Mouse (Mus musculus): ENCODE measurements at regions not wholly inside any gene's neighbourhood (a gene's known extent, or its start where the extent isn't known, plus 50 kb on each side); places are given as distances from the start of the nearest gene placed in this dataset.
"Not testable (repeated sequence)": the region's sequence is repeated elsewhere in the genome, so short reads cannot be mapped to it uniquely, and the experiment has no call there.

- no peak for TF ChIP-seq CTCF (IDR thresholded peaks at IDR 0.05)
- H3K27me3 ChIP-seq: no peaks in the 10 kb centered on the region
- CTCF ChIA-PET: no interaction called here
- DNase-seq (ENCODE audit: low read depth, low spot score): no peak
- POLR2A ChIA-PET: no interaction called here
- in situ Hi-C loops (cut with MboI; ENCODE audit: low pct_unique_long_range_greater_than_20kb): no loop called here
- no peak for ATAC-seq
Observed at GRCm38 (mm10) chr7:70281381-70281750, 85.2 kb downstream of the Nr2f2 start.

- DNase-seq (ENCODE audit: low read depth, low spot score): no peak
- CTCF ChIA-PET: no interaction called here
- in situ Hi-C loops (cut with MboI; ENCODE audit: low pct_unique_long_range_greater_than_20kb): no loop called here
- no peak for ATAC-seq
- TF ChIP-seq CTCF (IDR thresholded peaks at IDR 0.05): no peak
- POLR2A ChIA-PET: no interaction called here
- H3K27me3 ChIP-seq: no peaks in the 10 kb centered on the region
Observed at GRCm38 (mm10) chr7:70280643-70281380, 85.7 kb downstream of the Nr2f2 start.

DNA sequence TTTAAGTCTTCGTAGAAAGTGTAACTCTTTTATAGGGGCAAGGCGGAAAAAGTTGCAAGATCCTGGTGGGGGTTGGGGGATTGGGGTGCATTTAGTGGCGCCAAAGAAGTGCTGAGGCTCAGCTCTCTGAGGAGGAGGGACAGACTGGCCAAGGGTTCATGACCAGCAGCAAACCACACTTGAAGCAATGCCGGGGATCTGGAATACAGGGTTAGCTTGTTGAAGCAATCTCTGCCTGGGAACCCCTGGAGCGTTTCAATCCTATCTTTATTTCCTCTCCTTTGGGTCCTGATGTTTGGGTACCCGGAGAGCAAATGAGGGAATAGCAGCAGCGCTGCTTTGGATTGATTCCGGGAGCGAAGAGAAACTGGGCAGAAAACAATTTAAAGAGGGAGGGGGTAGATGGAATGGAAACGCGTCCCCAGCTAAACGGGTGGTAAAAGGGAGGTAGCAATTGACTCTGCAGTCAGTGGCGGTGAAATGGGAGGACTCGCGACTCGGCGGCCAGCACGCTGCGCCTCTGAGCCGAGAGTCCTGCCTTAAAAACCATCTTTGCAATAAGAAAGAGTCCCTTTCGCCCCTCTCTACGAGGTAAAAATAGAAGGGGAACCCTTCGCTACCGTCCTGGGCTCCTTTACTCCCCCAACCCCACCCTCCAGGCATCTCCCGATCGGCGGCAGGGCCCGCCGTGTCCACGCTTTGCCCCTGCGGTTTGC is 86.5 kb downstream of the Nr2f2 start:
- no peaks in the 10 kb centered on the region for H3K27me3 ChIP-seq
- DNase-seq (ENCODE audit: low read depth, low spot score) (no peak), ATAC-seq (no peak)
- POLR2A ChIA-PET: no interaction called here
- in situ Hi-C loops (cut with MboI; ENCODE audit: low pct_unique_long_range_greater_than_20kb): no loop called here
- CTCF ChIA-PET: no interaction called here
- no peak for TF ChIP-seq CTCF (IDR thresholded peaks at IDR 0.05)

DNA sequence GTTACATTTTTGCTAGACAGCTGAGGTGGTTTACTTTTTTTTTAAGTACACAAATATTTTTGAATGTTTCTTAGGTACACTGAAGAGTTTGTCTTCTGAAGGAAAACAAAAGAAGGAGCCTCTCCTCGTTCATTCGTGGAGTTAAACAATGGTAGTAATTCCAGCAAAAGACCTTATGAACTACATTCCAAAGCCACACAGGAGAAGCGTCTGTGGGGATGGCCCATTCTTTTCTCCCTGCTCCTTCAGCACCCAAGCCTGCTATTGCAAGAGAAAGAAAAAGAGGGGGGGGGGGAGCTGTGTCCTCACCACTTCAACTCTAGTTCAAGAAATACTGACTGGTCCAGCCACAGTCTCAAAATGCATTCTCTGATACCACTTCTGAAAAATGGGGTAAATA is 87.4 kb downstream of the Nr2f2 start:
- ATAC-seq: no peak
- no peak for DNase-seq (ENCODE audit: low read depth, low spot score)
- ChIA-PET POLR2A (no interaction called here), CTCF (no interaction called here)
- no peak for TF ChIP-seq CTCF (IDR thresholded peaks at IDR 0.05)
- in situ Hi-C loops (cut with MboI; ENCODE audit: low pct_unique_long_range_greater_than_20kb): no loop called here
- no peaks in the 10 kb centered on the region for H3K27me3 ChIP-seq

DNA sequence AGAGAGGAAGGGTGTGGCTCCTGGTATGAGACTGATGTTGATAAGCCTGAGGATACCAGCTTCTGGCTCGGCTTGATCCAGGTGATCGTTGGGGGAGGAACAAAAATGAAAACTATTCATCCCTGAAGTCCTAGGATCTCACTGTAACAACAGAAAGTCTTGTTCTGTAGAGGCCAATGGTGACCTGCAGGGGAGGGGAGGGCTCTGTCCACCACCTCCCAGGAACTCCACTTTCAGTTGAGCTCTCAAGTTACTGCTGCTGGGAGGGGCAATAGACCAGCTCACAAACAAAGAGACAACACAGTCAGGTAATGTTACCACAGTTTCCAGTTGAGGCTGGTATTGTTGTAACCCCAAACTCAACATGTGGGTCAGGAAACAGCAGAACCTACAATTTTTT is 90.5 kb downstream of the Nr2f2 start:
- CTCF ChIA-PET: interaction anchor here (1.7 kb wide), 1 partner anchor 10 kb away, joined by 5 read pairs; no protein-coding TSS in a partner anchor
- POLR2A ChIA-PET: no interaction called here
- ATAC-seq (no peak), DNase-seq (ENCODE audit: low read depth, low spot score) (no peak)
- in situ Hi-C loops (cut with MboI; ENCODE audit: low pct_unique_long_range_greater_than_20kb): no loop called here
- TF ChIP-seq CTCF (IDR thresholded peaks at IDR 0.05): no peak
- H3K27me3 ChIP-seq: no peaks in the 10 kb centered on the region

- CTCF ChIA-PET: interaction anchor here (1.3 to 1.6 kb wide), 2 partner anchors 9 to 152 kb away, joined by 3 to 6 read pairs; no protein-coding TSS in a partner anchor
- DNase-seq (ENCODE audit: low read depth, low spot score) (no peak), ATAC-seq (no peak)
- TF ChIP-seq CTCF (IDR thresholded peaks at IDR 0.05): no peak
- in situ Hi-C loops (cut with MboI; ENCODE audit: low pct_unique_long_range_greater_than_20kb): no loop called here
- POLR2A ChIA-PET: interaction anchor here (0.7 kb wide), 1 partner anchor 478 kb away, joined by 3 read pairs; no protein-coding TSS in a partner anchor
- no peaks in the 10 kb centered on the region for H3K27me3 ChIP-seq
Observed at GRCm38 (mm10) chr7:70274312-70274711, 92.2 kb downstream of the Nr2f2 start.

GRCm38 (mm10) chr7:70267075-70267474 is 99.5 kb downstream of the Nr2f2 start:
- in situ Hi-C loops (cut with MboI; ENCODE audit: low pct_unique_long_range_greater_than_20kb): no loop called here
- ChIA-PET CTCF (no interaction called here), POLR2A (interaction anchor here (1.0 kb wide), 1 partner anchor 11 kb away, joined by 3 read pairs; no protein-coding TSS in a partner anchor)
- no peak for TF ChIP-seq CTCF (IDR thresholded peaks at IDR 0.05)
- H3K27me3 ChIP-seq: no peaks in the 10 kb centered on the region
- peak; percentile 98 for DNase-seq (ENCODE audit: low read depth, low spot score)
- peak; percentile 100 for ATAC-seq

DNA sequence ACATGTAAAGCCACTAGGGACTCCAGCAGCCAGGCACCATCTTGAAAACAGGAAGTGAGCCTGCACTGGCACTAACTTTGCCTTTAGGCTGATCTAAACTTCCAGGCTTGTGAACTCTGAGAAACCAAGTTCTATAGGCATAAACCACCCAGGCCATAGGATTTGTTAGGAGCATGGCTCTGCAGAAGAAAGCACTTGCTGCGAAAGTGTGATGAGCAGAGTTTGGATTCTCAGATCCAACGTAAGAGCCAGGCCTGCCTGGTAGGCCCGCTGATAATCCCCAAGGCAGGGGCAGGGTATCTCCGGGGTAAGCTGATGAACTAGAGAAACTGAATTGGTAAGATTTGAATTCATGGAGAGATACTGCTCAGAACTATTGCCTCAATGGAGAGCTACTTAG is 109.7 kb downstream of the Nr2f2 start:
- ChIA-PET CTCF (interaction anchor here (1.5 to 2.3 kb wide), 2 partner anchors 10 to 12 kb away, joined by 3 to 7 read pairs; no protein-coding TSS in a partner anchor), POLR2A (no interaction called here)
- DNase-seq (ENCODE audit: low read depth, low spot score): no peak

DNA sequence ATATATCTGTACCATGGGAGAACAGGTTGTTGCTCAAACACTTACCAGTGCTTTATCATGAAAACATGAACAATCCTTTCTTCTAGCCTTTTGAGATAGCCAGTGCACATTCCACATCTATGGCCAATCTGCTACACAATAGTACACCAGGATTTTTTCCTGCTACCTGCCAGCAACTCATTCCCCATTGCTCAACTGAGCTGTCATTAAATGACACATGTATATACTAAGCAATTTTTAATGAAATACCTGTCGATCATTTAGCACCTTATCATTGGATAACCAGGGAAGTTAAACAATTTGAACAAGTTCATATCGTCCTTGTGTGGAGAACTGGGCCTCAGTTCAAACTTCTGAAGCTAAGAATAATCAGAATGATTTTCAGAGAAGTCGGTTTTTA is 111.5 kb downstream of the Nr2f2 start:
- TF ChIP-seq CTCF (IDR thresholded peaks at IDR 0.05): no peak
- CTCF ChIA-PET: interaction anchor here (2.3 kb wide), 1 partner anchor 8 kb away, joined by 7 read pairs; no protein-coding TSS in a partner anchor
- ATAC-seq (no peak), DNase-seq (ENCODE audit: low read depth, low spot score) (no peak)
- no peaks in the 10 kb centered on the region for H3K27me3 ChIP-seq
- POLR2A ChIA-PET: no interaction called here
- in situ Hi-C loops (cut with MboI; ENCODE audit: low pct_unique_long_range_greater_than_20kb): no loop called here

More for the DNA sequence above, 109.7 kb downstream of the Nr2f2 start:
- no peak for TF ChIP-seq CTCF (IDR thresholded peaks at IDR 0.05)
- no peak for ATAC-seq
- in situ Hi-C loops (cut with MboI; ENCODE audit: low pct_unique_long_range_greater_than_20kb): no loop called here
- H3K27me3 ChIP-seq: no peaks in the 10 kb centered on the region

GRCm38 (mm10) chr7:70253275-70253674 is 113.3 kb downstream of the Nr2f2 start:
- CTCF ChIA-PET: no interaction called here
- DNase-seq (ENCODE audit: low read depth, low spot score) (no peak), ATAC-seq (no peak)
- POLR2A ChIA-PET: no interaction called here
- in situ Hi-C loops (cut with MboI; ENCODE audit: low pct_unique_long_range_greater_than_20kb): no loop called here
- no peak for TF ChIP-seq CTCF (IDR thresholded peaks at IDR 0.05)
- H3K27me3 ChIP-seq: no peaks in the 10 kb centered on the region

DNA sequence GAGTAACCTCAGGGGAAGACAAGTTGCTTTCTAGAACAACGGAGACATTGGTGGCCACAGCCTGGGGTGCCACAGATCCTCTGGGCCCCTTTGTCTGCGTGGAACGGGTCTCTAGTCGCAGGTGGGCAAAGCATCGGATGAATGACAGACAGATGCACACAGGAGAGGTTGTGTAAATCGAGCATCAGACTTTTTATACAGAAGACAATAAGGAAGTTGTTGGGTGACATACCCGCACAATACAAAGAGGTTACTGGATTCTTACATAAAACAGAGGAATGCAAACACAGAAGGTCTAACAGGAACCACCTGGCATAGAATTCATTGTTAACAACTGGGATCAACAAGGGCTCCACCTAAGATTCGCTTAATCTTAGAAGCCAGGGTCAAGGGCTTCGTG is 127.5 kb downstream of the Nr2f2 start:
- H3K27me3 ChIP-seq; in situ Hi-C loops (cut with MboI; ENCODE audit: low pct_unique_long_range_greater_than_20kb); DNase-seq (ENCODE audit: low read depth, low spot score); CTCF ChIA-PET; ATAC-seq; POLR2A ChIA-PET: not testable (repeated sequence)

All from Patski (cell line).